ENCODE assay signal across 8 mouse cellular contexts in genomic region chr7:19506326-19506725, GRCm38 (mm10). TPM values are rescaled to one million over a fixed set of nuclear protein-coding genes. Genes with fewer than 3 reads are reported as not detected.
DNase-seq lines count a peak whose midpoint lies in the region; ATAC-seq and TF ChIP-seq lines count a peak whose summit lies in the region.

No protein-coding gene starts in this region.

- no peaks in the 10 kb centered on the region for H3K9me3 ChIP-seq in hindbrain, embryonic 15.5 days

- H3K27ac ChIP-seq in kidney, adult 2 months (ENCODE audit: insufficient read depth, low read depth, low read length): no peak overlapping the region
- no peak overlapping the region for H3K27ac ChIP-seq in bone marrow, adult 2 months (ENCODE audit: control insufficient read depth, insufficient read depth, low read depth, low read length, poor library complexity)
- no peak overlapping the region for H3K27ac ChIP-seq in hindbrain, embryonic 15.5 days (replicated peaks)

- TF ChIP-seq POLR2A in kidney, adult 2 months (IDR thresholded peaks at IDR 0.05; ENCODE audit: low read depth, low read length): no peak
- TF ChIP-seq POLR2A in bone marrow, adult 2 months (IDR thresholded peaks at IDR 0.05; ENCODE audit: borderline replicate concordance, control insufficient read depth, low read depth, low read length): no peak
- no peak for TF ChIP-seq POLR2A in myocyte (IDR thresholded peaks at IDR 0.05; ENCODE audit: insufficient read length, low read depth)

- no peak overlapping the region for H3K4me3 ChIP-seq in kidney, adult 2 months (ENCODE audit: insufficient read depth, low read depth, low read length)
- no peak overlapping the region for H3K4me3 ChIP-seq in bone marrow, adult 2 months (replicated peaks; ENCODE audit: control insufficient read depth, low read depth, low read length)
- H3K4me3 ChIP-seq in hindbrain, embryonic 15.5 days: peak overlapping the region; percentile 65
- no peak overlapping the region for H3K4me3 ChIP-seq in myocyte

- 0 out of 2 replicates have a peak, but pooled peaks have one; percentile 14 for TF ChIP-seq CTCF in kidney, adult 2 months (conservative IDR thresholded peaks at IDR 0.05; ENCODE audit: insufficient read depth, insufficient read length, low read depth, low read length)
- TF ChIP-seq CTCF in bone marrow, adult 2 months (IDR thresholded peaks at IDR 0.05; ENCODE audit: control insufficient read depth, insufficient read depth, low read length): peak; percentile 22; the same call in 1 of the 2 replicates

- DNase-seq in kidney, adult 2 months: no peak
- no peak for DNase-seq in kidney, adult 11 months
- no peak for DNase-seq in layer of hippocampus, postnatal 10 days (ENCODE audit: low spot score in 2 of 2)
- DNase-seq in cerebellum, adult 18-20 months: no peak
- DNase-seq in lung, postnatal 10 days: no peak

- H3ac ChIP-seq in myocyte (ENCODE audit: control insufficient read depth, insufficient read length): no peak overlapping the region

- H3K9ac ChIP-seq in hindbrain, embryonic 15.5 days: no peak overlapping the region

- no peak for ATAC-seq in hindbrain, embryonic 15.5 days (ENCODE audit: low FRiP score, low read depth)

- 65% methylated on average over 6 of the region's 6 CpGs for WGBS in kidney, adult 2 months
- 32% methylated on average over 6 of the region's 6 CpGs for WGBS in bone marrow, adult 2 months
- 23% methylated on average over 6 of the region's 6 CpGs for WGBS in hindbrain, embryonic 15.5 days

- H3K79me2 ChIP-seq in myocyte (ENCODE audit: control insufficient read depth, insufficient read depth): peaks cover 6% of the 10 kb centered on the region

- no peaks in the 10 kb centered on the region for H3K36me3 ChIP-seq in kidney, adult 2 months (ENCODE audit: control insufficient read depth, insufficient read depth, low read length)
- no peaks in the 10 kb centered on the region for H3K36me3 ChIP-seq in hindbrain, embryonic 15.5 days
- H3K36me3 ChIP-seq in myocyte (ENCODE audit: control insufficient read depth, insufficient read depth): no peaks in the 10 kb centered on the region

- 0 out of 2 replicates have a peak, but pooled peaks cover 3% of the 10 kb centered on the region for H3K4me1 ChIP-seq in kidney, adult 2 months (ENCODE audit: control insufficient read depth, insufficient read depth, low read length)
- peaks cover 4% of the 10 kb centered on the region; the same call in 1 of the 2 replicates for H3K4me1 ChIP-seq in bone marrow, adult 2 months (ENCODE audit: control insufficient read depth, insufficient read depth, low read length)
- H3K4me1 ChIP-seq in hindbrain, embryonic 15.5 days (replicated peaks): peaks cover 29% of the 10 kb centered on the region

- H3K4me2 ChIP-seq in hindbrain, embryonic 15.5 days: peak overlapping the region; percentile 89
- peak overlapping the region; percentile 84 for H3K4me2 ChIP-seq in myocyte (ENCODE audit: low read depth)

- no peaks in the 10 kb centered on the region for H3K27me3 ChIP-seq in kidney, adult 2 months (replicated peaks; ENCODE audit: control insufficient read depth, insufficient read depth, low read length)
- H3K27me3 ChIP-seq in hindbrain, embryonic 15.5 days: no peaks in the 10 kb centered on the region
- no peaks in the 10 kb centered on the region for H3K27me3 ChIP-seq in myocyte (ENCODE audit: control insufficient read depth, insufficient read depth, insufficient read length)

TF ChIP-seq in myocyte, 11 proteins besides CTCF, POLR2A, EP300 and RAD21:
- TF ChIP-seq TCF12 (IDR thresholded peaks at IDR 0.05; ENCODE audit: insufficient read depth, poor library complexity, severe bottlenecking): no peak
- no peak for TF ChIP-seq REST (IDR thresholded peaks at IDR 0.05; ENCODE audit: insufficient read depth, insufficient read length)
- TF ChIP-seq MYOG (IDR thresholded peaks at IDR 0.05; ENCODE audit: control insufficient read depth in 1 of 3, insufficient read depth in 1 of 3, insufficient read length in 2 of 3, low read depth in 2 of 3): no peak
- no peak for TF ChIP-seq MAX (IDR thresholded peaks at IDR 0.05; ENCODE audit: low read depth)
- no peak for TF ChIP-seq MYOD1 (IDR thresholded peaks at IDR 0.05; ENCODE audit: control insufficient read depth in 1 of 3, insufficient read length in 2 of 3, low read depth in 2 of 3)
- no peak for TF ChIP-seq CEBPB (IDR thresholded peaks at IDR 0.05; ENCODE audit: insufficient read depth, poor library complexity, severe bottlenecking)
- TF ChIP-seq USF1 (IDR thresholded peaks at IDR 0.05; ENCODE audit: low read depth): no peak
- no peak for TF ChIP-seq SRF (IDR thresholded peaks at IDR 0.05; ENCODE audit: control insufficient read depth, insufficient read length, low read depth)
- TF ChIP-seq E2F4 (IDR thresholded peaks at IDR 0.05; ENCODE audit: insufficient read depth): no peak
- no peak for TF ChIP-seq POLR2AphosphoS2 (IDR thresholded peaks at IDR 0.05; ENCODE audit: insufficient read length, low read depth)
TF ChIP-seq in myocyte: peak in this region for 0.

RNA-seq across cellular contexts. Expression of gene Bloc1s3, which starts 1.8 kb away (rescaled TPM):
- 8.6 and 10.3 TPM in 2 replicates for polyA plus RNA-seq in kidney, adult 2 months (2012; rRNA removed)
- polyA plus RNA-seq in bone marrow, adult 2 months (2011; ENCODE audit: insufficient read depth, insufficient read length, low replicate concordance, missing spikeins): 4.4 and 8.0 TPM in 2 replicates
- 4.5 and 4.8 TPM in 2 replicates for polyA plus RNA-seq in hindbrain, embryonic 15.5 days (2015; fragmentation: Nextera tagmentation; extraction: Ambion mirVana)
- polyA plus RNA-seq in myocyte (2012; fragmentation: generic; extraction: Trizol): 7.8 TPM
- total RNA-seq in layer of hippocampus, postnatal 10 days (2021): 1 to 10 TPM; 6.9 to 8.2 TPM

RNA-seq across cellular contexts. Expression of gene Trappc6a, which starts 1.9 kb away (rescaled TPM):
- polyA plus RNA-seq in kidney, adult 2 months (2012; rRNA removed): 62.3 and 74.6 TPM in 2 replicates
- 12.4 and 12.7 TPM in 2 replicates for polyA plus RNA-seq in bone marrow, adult 2 months (2011; ENCODE audit: insufficient read depth, insufficient read length, low replicate concordance, missing spikeins)
- polyA plus RNA-seq in hindbrain, embryonic 15.5 days (2015; fragmentation: Nextera tagmentation; extraction: Ambion mirVana): 39.4 and 41.4 TPM in 2 replicates
- 57.3 TPM for polyA plus RNA-seq in myocyte (2012; fragmentation: generic; extraction: Trizol)
- 10 to 100 TPM; 22.3 to 24.6 TPM for total RNA-seq in layer of hippocampus, postnatal 10 days (2021)

RNA-seq across cellular contexts. Expression of gene Nkpd1, which starts 11.3 kb away (rescaled TPM):
- 0.11 and 0.16 TPM in 2 replicates for polyA plus RNA-seq in kidney, adult 2 months (2012; rRNA removed)
- not detected in 2 replicates for polyA plus RNA-seq in bone marrow, adult 2 months (2011; ENCODE audit: insufficient read depth, insufficient read length, low replicate concordance, missing spikeins)
- polyA plus RNA-seq in hindbrain, embryonic 15.5 days (2015; fragmentation: Nextera tagmentation; extraction: Ambion mirVana): 1.1 and 1.2 TPM in 2 replicates
- 0.06 TPM for polyA plus RNA-seq in myocyte (2012; fragmentation: generic; extraction: Trizol)
- 1 to 10 TPM in 1 of 2 experiments, under 1 TPM in 1; 0.94 to 1.0 TPM for total RNA-seq in layer of hippocampus, postnatal 10 days (2021)

RNA-seq across cellular contexts. Expression of gene Exoc3l2, which starts 43.2 kb away (rescaled TPM):
- 41.6 and 46.6 TPM in 2 replicates for polyA plus RNA-seq in kidney, adult 2 months (2012; rRNA removed)
- polyA plus RNA-seq in bone marrow, adult 2 months (2011; ENCODE audit: insufficient read depth, insufficient read length, low replicate concordance, missing spikeins): 4.2 and 10.3 TPM in 2 replicates
- polyA plus RNA-seq in hindbrain, embryonic 15.5 days (2015; fragmentation: Nextera tagmentation; extraction: Ambion mirVana): 0.76 and 0.82 TPM in 2 replicates
- polyA plus RNA-seq in myocyte (2012; fragmentation: generic; extraction: Trizol): not detected
- total RNA-seq in layer of hippocampus, postnatal 10 days (2021): 1 to 10 TPM in 1 of 2 experiments, under 1 TPM in 1; 0.69 to 1.1 TPM

RNA-seq across cellular contexts. Expression of gene Mark4, which starts 47.7 kb away (rescaled TPM):
- 16.1 and 18.2 TPM in 2 replicates for polyA plus RNA-seq in kidney, adult 2 months (2012; rRNA removed)
- 10.1 and 14.6 TPM in 2 replicates for polyA plus RNA-seq in bone marrow, adult 2 months (2011; ENCODE audit: insufficient read depth, insufficient read length, low replicate concordance, missing spikeins)
- 18.4 and 18.7 TPM in 2 replicates for polyA plus RNA-seq in hindbrain, embryonic 15.5 days (2015; fragmentation: Nextera tagmentation; extraction: Ambion mirVana)
- 18.2 TPM for polyA plus RNA-seq in myocyte (2012; fragmentation: generic; extraction: Trizol)
- 100 to 1,000 TPM; 115 to 132 TPM for total RNA-seq in layer of hippocampus, postnatal 10 days (2021)
